Mouse (Mus musculus) limb, embryonic 13.5 days (tissue): ENCODE data around the gene Nebl. TPM values are rescaled to one million over a fixed set of nuclear protein-coding genes. Genes with fewer than 3 reads are reported as not detected.

ENCODE experiments used
- ATAC-seq: fragments of 200-750 bp; cut with Nextera tagmentation; 2 replicates; pipeline ENCODE4 v1.8.0; 2017; ENCODE audit warnings: low read depth, moderate number of reproducible peaks, moderate TSS enrichment; ENCODE audit not compliant: low FRiP score
- H3K27ac ChIP-seq: fragments of 300-500 bp; sonication (generic); 2 replicates; pipeline ENCODE4 v1.5.1; 2015; ENCODE audit warnings: inconsistent platforms, mild to moderate bottlenecking, moderate library complexity
- H3K27me3 ChIP-seq: fragments of 300-500 bp; sonication (generic); 2 replicates; pipeline ENCODE4 v1.6.1; 2015; ENCODE audit warnings: mild to moderate bottlenecking, inconsistent platforms
- H3K36me3 ChIP-seq: fragments of 300-500 bp; sonication (generic); 2 replicates; pipeline ENCODE4 v1.6.1; 2015; ENCODE audit warnings: inconsistent platforms, mild to moderate bottlenecking, moderate library complexity
- H3K4me1 ChIP-seq: fragments of 300-500 bp; sonication (generic); 2 replicates; pipeline ENCODE4 v1.6.1; 2015; ENCODE audit warnings: inconsistent platforms
- H3K4me2 ChIP-seq: fragments of 300-500 bp; sonication (generic); replicated peaks from 2 replicates; pipeline ENCODE4 v1.6.1; 2015; ENCODE audit warnings: inconsistent platforms, mild to moderate bottlenecking, moderate library complexity
- H3K4me3 ChIP-seq: fragments of 300-500 bp; sonication (generic); 2 replicates; pipeline ENCODE4 v1.5.1; 2015; ENCODE audit warnings: moderate library complexity, mild to moderate bottlenecking, inconsistent platforms
- H3K9ac ChIP-seq: fragments of 300-500 bp; sonication (generic); 2 replicates; pipeline ENCODE4 v1.6.1; 2015; ENCODE audit warnings: mild to moderate bottlenecking, inconsistent platforms
- H3K9me3 ChIP-seq: fragments of 300-500 bp; sonication (generic); 2 replicates; pipeline ENCODE4 v1.6.1; 2016; ENCODE audit warnings: inconsistent platforms
- WGBS: fragments of 180-500 bp; shearing (Covaris S2); methylation state at CpG from one replicate; pipeline ENCODE4 v1.1.7; 2015; 5-methylcytosine and 5-hydroxymethylcytosine counted together
- polyA plus RNA-seq: library from polyadenylated mRNA; unstranded; fragments of >200 nt; fragmentation: Nextera tagmentation; extraction: Ambion mirVana; gene quantifications from 2 replicates; pipeline ENCODE4 v1.2.1, GENCODE M21; 2015

The Nebl gene
- polyA plus RNA-seq, 1 experiment from 2014 or later, result 20.8 TPM

DNA sequence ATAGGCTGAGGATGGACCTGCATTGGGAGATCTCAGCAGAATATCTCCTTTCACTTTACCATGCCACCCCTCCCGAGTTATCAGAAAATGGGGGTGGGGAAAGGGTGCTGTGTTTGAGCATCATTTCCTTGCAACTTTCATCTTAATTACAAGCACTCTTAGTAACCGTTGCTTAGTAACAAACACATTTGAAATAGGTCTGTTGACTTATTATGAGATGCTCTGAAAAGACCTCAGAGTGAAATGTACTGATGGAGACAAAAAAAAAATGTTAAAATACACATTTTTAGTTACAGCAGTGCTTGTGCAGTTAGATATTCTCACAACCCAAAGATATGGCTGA lies 28.1 kb downstream of the Nebl start:
- ATAC-seq, result no peak
- H3K9ac ChIP-seq, result no peak overlapping the region
- H3K9me3 ChIP-seq, result no peaks in the 10 kb centered on the region
- H3K4me1 ChIP-seq, result peaks cover 12% of the 10 kb centered on the region; the same call in 1 of the 2 replicates
- WGBS, result 65% methylated on average over 2 of the region's 2 CpGs
- no peaks in the 10 kb centered on the region for H3K36me3 ChIP-seq
- no peak overlapping the region for H3K4me3 ChIP-seq
- H3K27ac ChIP-seq, result no peak overlapping the region
- H3K27me3 ChIP-seq, result no peaks in the 10 kb centered on the region
- H3K4me2 ChIP-seq, result no peak overlapping the region

- H3K4me3 ChIP-seq, result no peak overlapping the region
- no peak overlapping the region for H3K9ac ChIP-seq
- ATAC-seq, result no peak
- H3K36me3 ChIP-seq, result no peaks in the 10 kb centered on the region
- 45% methylated on average over 7 of the region's 7 CpGs for WGBS
- no peak overlapping the region for H3K4me2 ChIP-seq
- no peak overlapping the region for H3K27ac ChIP-seq
- H3K4me1 ChIP-seq, result peaks cover 12% of the 10 kb centered on the region; the same call in 1 of the 2 replicates
- no peaks in the 10 kb centered on the region for H3K27me3 ChIP-seq
- H3K9me3 ChIP-seq, result no peaks in the 10 kb centered on the region
Measured at GRCm38 (mm10) chr2:17702481-17703169, 28.6 kb downstream of the Nebl start.

DNA sequence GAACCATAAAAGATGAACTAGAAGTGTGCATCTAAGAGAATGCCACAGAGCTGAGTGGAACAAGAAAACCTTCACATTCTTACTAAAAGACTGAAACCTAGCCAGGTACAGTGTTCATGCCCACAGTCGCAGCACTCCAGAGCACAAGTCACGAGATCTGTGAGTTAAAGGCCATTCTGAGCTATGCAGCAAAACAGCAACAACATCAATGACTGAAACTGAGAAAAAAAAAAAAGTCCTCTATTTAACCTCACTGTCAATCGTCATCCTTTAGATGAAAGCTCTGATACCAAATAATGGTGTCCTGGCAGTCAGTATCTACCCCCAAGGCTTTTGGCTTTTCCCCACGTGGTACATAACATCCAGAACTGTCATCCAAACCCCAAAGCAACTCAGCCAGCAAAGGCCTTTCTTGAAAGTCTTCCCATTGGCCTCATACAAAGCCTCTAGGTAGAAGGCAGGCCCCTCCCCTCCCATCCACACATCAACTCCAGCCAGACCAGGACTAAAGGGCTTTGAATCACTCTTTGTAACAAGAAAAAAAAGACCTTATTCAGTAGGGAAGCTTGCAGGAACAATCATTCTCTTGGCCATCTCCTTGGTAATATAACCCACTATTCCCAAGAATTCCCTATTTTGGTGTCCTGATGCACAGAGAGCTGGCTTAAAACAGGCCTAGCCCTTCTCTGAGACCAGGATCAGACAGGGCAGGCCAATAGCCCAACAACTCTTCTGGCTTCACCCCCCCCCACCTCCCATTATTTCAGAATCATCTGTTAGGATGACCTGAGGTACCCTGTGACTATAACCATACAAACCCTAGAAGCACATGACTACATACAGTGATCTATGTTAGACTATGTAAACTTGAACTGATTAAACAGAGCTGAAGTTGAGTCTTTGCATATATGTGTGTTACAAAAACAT lies 32.8 kb downstream of the Nebl start:
- no peaks in the 10 kb centered on the region for H3K27me3 ChIP-seq
- no peaks in the 10 kb centered on the region for H3K9me3 ChIP-seq
- H3K4me2 ChIP-seq, result no peak overlapping the region
- no peak overlapping the region for H3K27ac ChIP-seq
- H3K4me3 ChIP-seq, result no peak overlapping the region
- no peak for ATAC-seq
- 60% methylated on average over 4 of the region's 4 CpGs for WGBS
- H3K4me1 ChIP-seq, result peaks cover 19% of the 10 kb centered on the region; the same call in 1 of the 2 replicates
- H3K9ac ChIP-seq, result no peak overlapping the region
- H3K36me3 ChIP-seq, result no peaks in the 10 kb centered on the region

GRCm38 (mm10) chr2:17692926-17693325 lies 38.3 kb downstream of the Nebl start:
- 81% methylated on average over 2 of the region's 2 CpGs for WGBS
- no peak overlapping the region for H3K4me3 ChIP-seq
- H3K9ac ChIP-seq, result no peak overlapping the region
- H3K4me2 ChIP-seq, result no peak overlapping the region
- H3K36me3 ChIP-seq, result no peaks in the 10 kb centered on the region
- ATAC-seq, result no peak
- no peak overlapping the region for H3K27ac ChIP-seq
- peaks cover 7% of the 10 kb centered on the region; the same call in 1 of the 2 replicates for H3K4me1 ChIP-seq
- H3K27me3 ChIP-seq, result no peaks in the 10 kb centered on the region
- H3K9me3 ChIP-seq, result no peaks in the 10 kb centered on the region

DNA sequence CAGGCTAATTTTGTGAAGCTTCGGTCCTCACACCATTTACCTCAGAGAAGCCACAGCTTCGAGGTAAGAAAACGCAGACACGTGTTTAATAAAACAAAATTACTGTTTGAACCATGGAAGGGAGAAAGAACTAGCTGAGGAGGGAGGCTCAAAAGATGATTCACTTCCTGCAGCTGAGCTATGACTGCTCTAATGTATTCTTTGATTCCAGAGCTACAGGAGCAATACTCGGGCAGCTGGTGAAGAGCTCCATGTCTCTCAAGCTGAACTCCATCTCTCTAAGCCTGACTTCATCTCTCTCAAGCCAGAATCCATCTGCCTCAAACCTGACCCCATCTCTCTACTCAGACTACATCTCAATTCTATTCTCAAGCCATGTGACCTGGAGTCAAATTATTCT lies 41.0 kb downstream of the Nebl start:
- no peak overlapping the region for H3K4me3 ChIP-seq
- peak; percentile 15; the same call in 1 of the 2 replicates for ATAC-seq
- WGBS, result 64% methylated on average over 5 of the region's 5 CpGs
- H3K9ac ChIP-seq, result no peak overlapping the region
- H3K36me3 ChIP-seq, result no peaks in the 10 kb centered on the region
- H3K27me3 ChIP-seq, result no peaks in the 10 kb centered on the region
- H3K9me3 ChIP-seq, result no peaks in the 10 kb centered on the region
- no peak overlapping the region for H3K27ac ChIP-seq
- H3K4me1 ChIP-seq, result peaks cover 1% of the 10 kb centered on the region; the same call in 1 of the 2 replicates
- no peak overlapping the region for H3K4me2 ChIP-seq

DNA sequence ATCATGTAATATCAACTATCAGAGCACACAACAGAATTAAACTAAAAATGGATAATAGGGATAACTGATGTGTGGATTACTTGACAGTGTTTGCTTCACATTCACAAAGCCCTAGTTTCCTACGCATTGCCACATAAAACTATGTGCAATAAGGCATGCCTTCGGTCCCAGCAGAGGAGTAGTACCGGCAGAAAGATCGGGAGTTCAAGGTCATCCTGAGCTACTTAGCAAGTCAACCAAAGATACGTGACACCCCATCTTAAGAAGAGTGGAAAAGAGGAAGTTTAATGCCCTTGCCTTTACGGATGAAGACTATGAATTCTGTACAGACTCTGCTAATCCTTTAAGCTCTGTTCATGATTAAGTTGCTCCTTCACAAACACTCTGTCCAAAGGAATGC lies 44.1 kb downstream of the Nebl start:
- Histone ChIP-seq H3K4me3 (no peak overlapping the region), H3K4me2 (no peak overlapping the region), H3K9ac (no peak overlapping the region), H3K4me1 (peaks cover 11% of the 10 kb centered on the region), H3K27ac (no peak overlapping the region), H3K27me3 (no peaks in the 10 kb centered on the region), H3K36me3 (no peaks in the 10 kb centered on the region), H3K9me3 (no peaks in the 10 kb centered on the region)
- WGBS, result 72% methylated on average over 6 of the region's 6 CpGs
- no peak for ATAC-seq

DNA sequence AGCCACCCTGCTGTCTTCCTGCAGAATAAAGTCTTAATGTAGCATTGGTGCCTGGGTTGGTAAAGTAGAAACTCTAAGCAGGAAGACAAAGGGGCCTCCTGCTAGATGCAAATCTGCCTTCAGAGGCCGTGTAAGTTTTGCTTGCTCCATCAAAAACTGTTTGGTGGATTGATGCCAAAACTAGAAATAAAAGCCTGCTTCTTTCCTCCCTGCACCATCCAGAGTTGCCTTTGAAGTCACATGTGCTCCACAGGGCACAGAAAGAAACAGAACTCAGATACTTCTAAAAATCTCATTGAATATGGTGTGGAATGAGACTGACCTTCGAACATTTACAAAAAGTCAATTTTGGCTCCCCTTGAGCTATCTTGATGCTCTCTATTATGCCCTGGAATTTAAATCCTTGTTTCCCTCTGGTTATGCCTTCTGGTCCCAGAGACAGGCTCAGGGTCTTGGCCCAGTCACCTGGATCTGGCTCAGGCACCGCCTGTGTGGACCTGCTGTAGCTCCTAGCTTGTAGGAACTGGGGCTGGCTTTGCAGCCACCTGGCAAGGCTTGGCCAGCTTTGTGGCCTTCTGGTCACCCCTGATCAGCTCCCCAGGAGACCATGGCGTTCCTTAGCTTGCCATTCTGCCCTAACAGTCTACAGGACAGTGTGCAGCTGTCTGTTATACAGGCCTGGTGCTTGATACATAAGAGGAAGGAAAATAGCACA lies 47.8 kb downstream of the Nebl start:
- Histone ChIP-seq H3K9me3 (no peaks in the 10 kb centered on the region), H3K36me3 (no peaks in the 10 kb centered on the region), H3K4me2 (no peak overlapping the region), H3K27me3 (no peaks in the 10 kb centered on the region), H3K9ac (no peak overlapping the region), H3K4me3 (no peak overlapping the region), H3K4me1 (peaks cover 11% of the 10 kb centered on the region), H3K27ac (peak overlapping the region; percentile 72)
- peak; percentile 36; the same call in 1 of the 2 replicates for ATAC-seq
- 53% methylated on average over 4 of the region's 4 CpGs for WGBS

DNA sequence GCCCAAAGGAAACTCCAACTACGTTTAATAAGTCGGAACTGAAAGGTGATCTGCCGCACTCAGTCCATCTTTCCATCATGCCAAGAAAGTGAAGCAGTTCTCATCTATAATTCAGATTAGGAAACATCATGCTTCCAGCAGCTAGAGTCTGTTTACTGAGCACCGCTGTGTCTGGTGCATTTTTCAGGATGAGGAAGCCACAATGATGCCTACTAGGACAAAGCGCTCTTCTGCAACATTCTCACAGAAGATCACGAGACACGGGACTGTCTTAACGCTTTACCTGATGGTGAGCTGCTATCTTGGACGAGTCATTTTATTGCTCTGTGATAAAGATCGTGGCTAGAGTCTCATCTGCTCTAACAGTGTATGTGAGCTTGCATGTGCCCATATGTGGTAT lies 59.1 kb downstream of the Nebl start:
- WGBS, result 88% methylated on average over 10 of the region's 10 CpGs
- Histone ChIP-seq H3K9ac (no peak overlapping the region), H3K4me1 (no peaks in the 10 kb centered on the region), H3K27me3 (no peaks in the 10 kb centered on the region), H3K36me3 (no peaks in the 10 kb centered on the region), H3K27ac (no peak overlapping the region), H3K4me2 (no peak overlapping the region), H3K9me3 (no peaks in the 10 kb centered on the region), H3K4me3 (no peak overlapping the region)
- ATAC-seq, result no peak

GRCm38 (mm10) chr2:17671566-17671965 lies 59.7 kb downstream of the Nebl start:
- H3K36me3 ChIP-seq, result no peaks in the 10 kb centered on the region
- 82% methylated on average over 8 of the region's 8 CpGs for WGBS
- ATAC-seq, result no peak
- no peak overlapping the region for H3K4me2 ChIP-seq
- H3K27ac ChIP-seq, result no peak overlapping the region
- no peaks in the 10 kb centered on the region for H3K9me3 ChIP-seq
- H3K27me3 ChIP-seq, result no peaks in the 10 kb centered on the region
- no peaks in the 10 kb centered on the region for H3K4me1 ChIP-seq
- H3K9ac ChIP-seq, result no peak overlapping the region
- no peak overlapping the region for H3K4me3 ChIP-seq

GRCm38 (mm10) chr2:17669953-17670352 lies 61.3 kb downstream of the Nebl start:
- Histone ChIP-seq H3K4me3 (no peak overlapping the region), H3K27me3 (no peaks in the 10 kb centered on the region), H3K27ac (no peak overlapping the region), H3K9me3 (no peaks in the 10 kb centered on the region), H3K9ac (no peak overlapping the region), H3K36me3 (no peaks in the 10 kb centered on the region), H3K4me1 (no peaks in the 10 kb centered on the region), H3K4me2 (no peak overlapping the region)
- WGBS, result 49% methylated on average over 10 of the region's 10 CpGs
- no peak for ATAC-seq

DNA sequence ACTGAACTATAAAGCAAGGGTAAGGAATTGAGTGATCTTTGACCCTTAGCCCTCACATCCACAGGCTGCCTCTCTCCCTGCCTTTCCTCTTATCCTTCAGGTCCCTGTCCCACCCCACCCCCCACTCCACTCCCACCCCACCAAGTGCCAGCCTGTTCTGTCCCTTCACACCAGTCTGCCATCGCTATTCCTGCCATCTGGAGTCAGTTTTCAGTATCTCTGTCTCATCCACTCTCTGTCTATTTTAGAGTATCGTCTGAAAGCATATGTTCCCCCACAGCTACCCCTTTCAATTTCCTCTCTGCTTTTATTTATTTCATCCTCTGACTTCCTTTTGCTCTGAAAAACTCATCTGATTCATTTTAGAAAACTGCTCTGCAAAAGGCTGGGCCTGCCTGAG lies 62.3 kb downstream of the Nebl start:
- Histone ChIP-seq H3K36me3 (no peaks in the 10 kb centered on the region), H3K9ac (no peak overlapping the region), H3K4me2 (no peak overlapping the region), H3K27ac (no peak overlapping the region), H3K4me3 (no peak overlapping the region), H3K4me1 (no peaks in the 10 kb centered on the region), H3K9me3 (no peaks in the 10 kb centered on the region), H3K27me3 (no peaks in the 10 kb centered on the region)
- ATAC-seq, result no peak
- 27% methylated on average over 2 of the region's 2 CpGs for WGBS

DNA sequence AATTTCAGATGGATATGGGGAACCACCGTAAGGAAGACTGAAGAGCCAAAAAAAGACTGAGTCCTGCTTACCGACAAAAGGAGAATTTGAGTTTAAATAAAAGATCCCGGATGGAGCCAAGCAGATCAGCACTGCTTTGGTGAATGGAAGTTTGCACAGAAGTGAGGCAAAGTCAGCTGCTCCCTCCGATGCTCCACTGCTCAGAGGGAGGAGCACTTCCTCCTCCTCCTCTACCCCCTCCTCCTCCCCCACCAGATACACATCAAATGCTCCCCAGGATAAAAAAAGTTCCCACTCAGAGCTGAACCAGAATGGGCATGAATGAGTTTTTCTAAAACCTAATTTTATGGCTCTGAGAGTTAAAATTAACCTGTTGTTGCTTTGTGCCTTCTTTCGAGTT lies 73.1 kb downstream of the Nebl start:
- no peak overlapping the region for H3K9ac ChIP-seq
- no peak for ATAC-seq
- no peak overlapping the region for H3K4me2 ChIP-seq
- whole genome bisulfite sequencing, result 61% methylated on average over 5 of the region's 5 CpGs
- no peak overlapping the region for H3K4me3 ChIP-seq
- no peaks in the 10 kb centered on the region for H3K27me3 ChIP-seq
- no peaks in the 10 kb centered on the region for H3K36me3 ChIP-seq
- 0 out of 2 replicates have a peak overlapping the region, but pooled peaks have one; percentile 22 for H3K27ac ChIP-seq
- peaks cover 4% of the 10 kb centered on the region; the same call in 1 of the 2 replicates for H3K9me3 ChIP-seq
- H3K4me1 ChIP-seq, result no peaks in the 10 kb centered on the region
